Mouse (Mus musculus) cortical plate, adult 2 months (tissue): Measurements from ENCODE around the gene Fbxl14.
A peak's percentile ranks its signal among the peaks of the same experiment; 100 is the strongest.

ENCODE experiments used
- CTCF ChIP-seq: fragments of 200-500 bp; IDR thresholded peaks from 2 replicates; pipeline ENCODE4 v1.5.1; 2011; ENCODE audit warnings: mild to moderate bottlenecking, control low read depth, low read length; ENCODE audit not compliant: insufficient read depth; ENCODE audit errors: extremely low read depth
- POLR2A ChIP-seq: fragments of 200-500 bp; IDR thresholded peaks from 2 replicates; pipeline ENCODE4 v1.6.1; 2011; ENCODE audit warnings: mild to moderate bottlenecking, low read length, control low read depth; ENCODE audit not compliant: insufficient read depth; ENCODE audit errors: extremely low read depth

GRCm38 (mm10) chr6:119478560-119479342 lies 717 bp upstream of the Fbxl14 start:
- TF ChIP-seq CTCF (no peak), POLR2A (0 out of 2 replicates have a peak, but pooled peaks have one; percentile 27)
